Mouse (Mus musculus) MEL (cell line): ENCODE measurements around the gene Oprm1. TPM values are rescaled to one million over a fixed set of nuclear protein-coding genes. Genes with fewer than 3 reads are reported as not detected.

Experiments
- DNase-seq: peaks from one replicate; pipeline ENCODE4 v3.0.0; 2011; ENCODE audit warnings: low read depth, low spot score
- H3K27ac ChIP-seq: 2 replicates; pipeline ENCODE4 v1.5.1; 2012; ENCODE audit warnings: low read depth, mild to moderate bottlenecking, control low read depth, low read length, moderate library complexity; ENCODE audit not compliant: control insufficient read depth
- H3K27me3 ChIP-seq, 2 experiments: fragments of 150-350 bp in 1 of 2; sonication (generic) in 1 of 2; 2 replicates each; pipeline ENCODE4 v1.6.1; 2012; ENCODE audit warnings: low read length in 2 of 2, mild to moderate bottlenecking in 2 of 2, improper control_type of control experiment in 1 of 2, moderate library complexity in 1 of 2; ENCODE audit not compliant: insufficient read depth in 2 of 2, control insufficient read depth in 1 of 2
- H3K36me3 ChIP-seq, 2 experiments: 2 replicates each; pipeline ENCODE4 v1.6.1; 2012 to 2014; ENCODE audit warnings: low read length in 2 of 2, improper control_type of control experiment in 1 of 2, inconsistent platforms in 1 of 2, mild to moderate bottlenecking in 1 of 2; ENCODE audit not compliant: insufficient read depth in 2 of 2, control insufficient read depth in 1 of 2
- H3K4me1 ChIP-seq, 2 experiments: fragments of 150-350 bp in 1 of 2; sonication (generic) in 1 of 2; 2 replicates each; pipeline ENCODE4 v1.6.1; 2012; ENCODE audit warnings: low read length in 2 of 2, improper control_type of control experiment in 1 of 2, mild to moderate bottlenecking in 1 of 2; ENCODE audit not compliant: insufficient read depth in 2 of 2, control insufficient read depth in 1 of 2
- H3K4me3 ChIP-seq, 2 experiments: fragments of 150-350 bp in 1 of 2; sonication (generic) in 1 of 2; 2 replicates each; pipeline ENCODE4 v1.5.1; 2012; ENCODE audit warnings: low read depth in 2 of 2, low read length in 2 of 2, mild to moderate bottlenecking in 2 of 2, moderate library complexity in 2 of 2, control low read depth in 1 of 2, improper control_type of control experiment in 1 of 2; ENCODE audit not compliant: control insufficient read depth in 1 of 2, insufficient read depth in 1 of 2
- H3K79me2 ChIP-seq: 2 replicates; pipeline ENCODE4 v1.6.1; 2012; ENCODE audit warnings: mild to moderate bottlenecking, low read length, moderate library complexity; ENCODE audit not compliant: control insufficient read depth, poor library complexity, insufficient read depth
- H3K9ac ChIP-seq: 2 replicates; pipeline ENCODE4 v1.6.1; 2012; ENCODE audit warnings: low read depth, mild to moderate bottlenecking, control low read depth, low read length, moderate library complexity; ENCODE audit not compliant: control insufficient read depth, poor library complexity, severe bottlenecking
- H3K9me3 ChIP-seq: fragments of 150-350 bp; sonication (generic); replicated peaks from 2 replicates; pipeline ENCODE4 v1.6.1; 2012; ENCODE audit warnings: mild to moderate bottlenecking, low read length, improper control_type of control experiment, moderate library complexity; ENCODE audit not compliant: insufficient read depth
- BHLHE40 ChIP-seq: IDR thresholded peaks from 2 replicates; pipeline ENCODE4 v1.6.1; 2012; ENCODE audit warnings: low read depth, mild to moderate bottlenecking, inconsistent platforms, low read length, improper control_type of control experiment, borderline replicate concordance
- CTCF ChIP-seq, 3 experiments: IDR thresholded peaks in 2 of 3; conservative IDR thresholded peaks in 1 of 3; 2 replicates each; pipeline ENCODE4 v1.5.1; 2011 to 2012; ENCODE audit warnings: low read length in 3 of 3, low read depth in 2 of 3, mild to moderate bottlenecking in 2 of 3, improper control_type of control experiment in 1 of 3, inconsistent platforms in 1 of 3, mixed read lengths in 1 of 3, moderate library complexity in 1 of 3; ENCODE audit not compliant: control insufficient read depth in 1 of 3, insufficient read depth in 1 of 3, poor library complexity in 1 of 3, severe bottlenecking in 1 of 3
- ETS1 ChIP-seq: IDR thresholded peaks from 2 replicates; pipeline ENCODE4 v1.6.1; 2012; ENCODE audit warnings: low read depth, mild to moderate bottlenecking, inconsistent platforms, low read length, improper control_type of control experiment, moderate library complexity
- GATA1 ChIP-seq: IDR thresholded peaks from 2 replicates; pipeline ENCODE4 v1.6.1; 2011; ENCODE audit warnings: low read depth, low read length, improper control_type of control experiment
- HCFC1 ChIP-seq: IDR thresholded peaks from 2 replicates; pipeline ENCODE4 v1.6.1; 2012; ENCODE audit warnings: low read depth, mild to moderate bottlenecking, inconsistent platforms, low read length, improper control_type of control experiment, moderate library complexity
- JUND ChIP-seq: IDR thresholded peaks from 2 replicates; pipeline ENCODE4 v1.6.1; 2011; ENCODE audit warnings: low read depth, mild to moderate bottlenecking, improper control_type of control experiment, low read length
- MAFK ChIP-seq: IDR thresholded peaks from 2 replicates; pipeline ENCODE4 v1.6.1; 2011; ENCODE audit warnings: low read depth, mild to moderate bottlenecking, low read length, improper control_type of control experiment, borderline replicate concordance
- MAX ChIP-seq: IDR thresholded peaks from 2 replicates; pipeline ENCODE4 v1.6.1; 2011; ENCODE audit warnings: low read length, improper control_type of control experiment
- MAZ ChIP-seq: IDR thresholded peaks from 2 replicates; pipeline ENCODE4 v1.6.1; 2012; ENCODE audit warnings: low read depth, mild to moderate bottlenecking, inconsistent platforms, low read length, improper control_type of control experiment
- MEF2A ChIP-seq: IDR thresholded peaks from 2 replicates; pipeline ENCODE4 v1.6.1; 2014; ENCODE audit warnings: low read depth, mild to moderate bottlenecking, inconsistent platforms, low read length, improper control_type of control experiment; ENCODE audit not compliant: poor library complexity, insufficient replicate concordance, severe bottlenecking; ENCODE audit errors: extremely low read depth
- MXI1 ChIP-seq: IDR thresholded peaks from 2 replicates; pipeline ENCODE4 v1.6.1; 2011; ENCODE audit warnings: mild to moderate bottlenecking, low read depth, low read length, improper control_type of control experiment
- MYC ChIP-seq: IDR thresholded peaks from 2 replicates; pipeline ENCODE4 v1.6.1; 2011; ENCODE audit warnings: low read depth, mild to moderate bottlenecking, low read length, improper control_type of control experiment, moderate library complexity
- POLR2A ChIP-seq, 2 experiments: IDR thresholded peaks; 2 replicates each; pipeline ENCODE4 v1.6.1; 2011 to 2012; ENCODE audit warnings: low read length in 2 of 2, mild to moderate bottlenecking in 2 of 2, control low read depth in 1 of 2, improper control_type of control experiment in 1 of 2, low read depth in 1 of 2, moderate library complexity in 1 of 2; ENCODE audit not compliant: control insufficient read depth in 1 of 2, insufficient read depth in 1 of 2, poor library complexity in 1 of 2
- RCOR1 ChIP-seq: IDR thresholded peaks from 2 replicates; pipeline ENCODE4 v1.6.1; 2012; ENCODE audit warnings: low read depth, mild to moderate bottlenecking, inconsistent platforms, low read length, improper control_type of control experiment
- SIN3A ChIP-seq: IDR thresholded peaks from 2 replicates; pipeline ENCODE4 v1.6.1; 2012; ENCODE audit warnings: low read length, improper control_type of control experiment, inconsistent platforms
- TAL1 ChIP-seq: IDR thresholded peaks from 2 replicates; pipeline ENCODE4 v1.6.1; 2012; ENCODE audit warnings: mild to moderate bottlenecking, inconsistent platforms, low read length, moderate library complexity, mixed read lengths
- TBP ChIP-seq: IDR thresholded peaks from 2 replicates; pipeline ENCODE4 v1.8.0; 2011; ENCODE audit warnings: low read depth, low read length, improper control_type of control experiment
- USF2 ChIP-seq, 2 experiments: IDR thresholded peaks; 2 replicates each; pipeline ENCODE4 v1.6.1; 2011 to 2012; ENCODE audit warnings: improper control_type of control experiment in 2 of 2, low read length in 2 of 2, borderline replicate concordance in 1 of 2, inconsistent platforms in 1 of 2, low read depth in 1 of 2, mild to moderate bottlenecking in 1 of 2; ENCODE audit not compliant: insufficient read depth in 1 of 2
- ZNF384 ChIP-seq: IDR thresholded peaks from 2 replicates; pipeline ENCODE4 v1.6.1; 2012; ENCODE audit warnings: low read depth, mild to moderate bottlenecking, inconsistent platforms, low read length, improper control_type of control experiment
- polyA plus RNA-seq, 2 experiments: library from polyadenylated mRNA; stranded (reverse) in 1 of 2; unstranded in 1 of 2; fragments of >175 nt in 1 of 2; fragments of >200 nt in 1 of 2; gene quantifications; 2 replicates each; pipeline versions ENCODE4 v1.2.1 to v1.2.4; 2012; ENCODE audit warnings: low replicate concordance in 2 of 2, low read depth in 1 of 2; ENCODE audit not compliant: insufficient read length in 2 of 2, insufficient read depth in 1 of 2, missing spikeins in 1 of 2
- total RNA-seq: library from RNA; depleted of rRNA; stranded (reverse); fragments of 300-350 nt; gene quantifications from 2 replicates; pipeline ENCODE4 v1.2.3, GENCODE M21; 2012

Oprm1 gene
- total and polyA plus RNA-seq, 3 experiments, result not detected

GRCm38 (mm10) chr10:6820626-6821025 is 62.3 kb downstream of the Oprm1 start:
- H3K4me3 ChIP-seq, result no peak overlapping the region
- H3K27me3 ChIP-seq, result no peaks in the 10 kb centered on the region
- no peak for DNase-seq
- H3K27ac ChIP-seq, result no peak overlapping the region
- no peaks in the 10 kb centered on the region for H3K4me1 ChIP-seq
- no peaks in the 10 kb centered on the region for H3K36me3 ChIP-seq
- no peaks in the 10 kb centered on the region for H3K9me3 ChIP-seq
- no peak for TF ChIP-seq CTCF (IDR thresholded peaks at IDR 0.05 in 2 of 3, conservative IDR thresholded peaks at IDR 0.05 in 1 of 3; ENCODE audit: control insufficient read depth in 1 of 3, insufficient read depth in 1 of 3, low read depth in 2 of 3, low read length in 3 of 3, poor library complexity in 1 of 3, severe bottlenecking in 1 of 3)
- no peak for TF ChIP-seq SIN3A
- TF ChIP-seq BHLHE40, result no peak
- no peak for TF ChIP-seq GATA1
- TF ChIP-seq MAX, result no peak
- no peak for TF ChIP-seq TBP
- TF ChIP-seq RCOR1, result no peak
- TF ChIP-seq MAZ, result no peak
- TF ChIP-seq USF2 (IDR thresholded peaks at IDR 0.05; ENCODE audit: borderline replicate concordance in 1 of 2, insufficient read depth in 1 of 2, low read depth in 1 of 2, low read length in 2 of 2), result no peak
- TF ChIP-seq MEF2A, result no peak
- TF ChIP-seq MXI1, result no peak
- no peak for TF ChIP-seq HCFC1
- no peak for TF ChIP-seq ETS1
- no peak for TF ChIP-seq MYC
- no peaks in the 10 kb centered on the region for H3K79me2 ChIP-seq
- H3K9ac ChIP-seq, result no peak overlapping the region

- no peak for TF ChIP-seq USF2 (IDR thresholded peaks at IDR 0.05; ENCODE audit: borderline replicate concordance in 1 of 2, insufficient read depth in 1 of 2, low read depth in 1 of 2, low read length in 2 of 2)
- no peak for TF ChIP-seq ZNF384
- no peak for TF ChIP-seq JUND
- TF ChIP-seq MEF2A, result no peak
- TF ChIP-seq MYC, result no peak
- no peak for TF ChIP-seq CTCF (IDR thresholded peaks at IDR 0.05 in 2 of 3, conservative IDR thresholded peaks at IDR 0.05 in 1 of 3; ENCODE audit: control insufficient read depth in 1 of 3, insufficient read depth in 1 of 3, low read depth in 2 of 3, low read length in 3 of 3, poor library complexity in 1 of 3, severe bottlenecking in 1 of 3)
- TF ChIP-seq SIN3A, result no peak
- no peak for TF ChIP-seq TBP
- TF ChIP-seq MAFK, result no peak
- no peak for TF ChIP-seq TAL1
- TF ChIP-seq POLR2A (IDR thresholded peaks at IDR 0.05; ENCODE audit: control insufficient read depth in 1 of 2, insufficient read depth in 1 of 2, low read depth in 1 of 2, low read length in 2 of 2, poor library complexity in 1 of 2), result no peak
Observed at GRCm38 (mm10) chr10:6842225-6842624, 83.9 kb downstream of the Oprm1 start.

More at GRCm38 (mm10) chr10:6842225-6842624, 83.9 kb downstream of the Oprm1 start:
- no peaks in the 10 kb centered on the region for H3K79me2 ChIP-seq
- no peak for DNase-seq
- H3K27me3 ChIP-seq, result no peaks in the 10 kb centered on the region
- H3K4me3 ChIP-seq, result no peak overlapping the region
- no peak overlapping the region for H3K9ac ChIP-seq
- H3K36me3 ChIP-seq, result no peaks in the 10 kb centered on the region
- no peaks in the 10 kb centered on the region for H3K4me1 ChIP-seq
- no peaks in the 10 kb centered on the region for H3K9me3 ChIP-seq
- no peak overlapping the region for H3K27ac ChIP-seq
